Mouse (Mus musculus): ENCODE data around the gene Gm15294.

The Gm15294 gene

DNA sequence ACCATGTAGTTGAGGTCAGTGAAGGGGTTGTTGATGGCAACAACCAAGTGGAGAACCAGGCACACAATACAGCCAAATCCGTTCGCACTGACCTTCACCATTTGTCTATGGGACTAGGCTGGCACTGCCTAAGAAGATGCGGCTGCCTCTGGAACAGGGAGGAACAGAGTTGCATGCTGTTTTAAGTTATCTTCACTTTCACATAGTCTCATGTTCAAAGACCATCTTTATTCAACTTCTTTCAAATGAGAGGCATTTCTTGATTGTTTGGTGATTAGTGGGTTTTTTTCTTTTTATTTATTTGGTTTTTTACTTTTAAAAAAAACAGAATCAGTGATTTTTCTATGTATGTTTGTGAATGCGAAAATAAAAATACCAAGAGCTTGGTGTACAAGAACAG lies at the start of gene Gm15294:
Gm15294 (minus strand) TSS at position 101 of the 400 bp plus-strand sequence.
- DNase-seq (ENCODE audit: low spot score in 2 of 2) = no peak

DNA sequence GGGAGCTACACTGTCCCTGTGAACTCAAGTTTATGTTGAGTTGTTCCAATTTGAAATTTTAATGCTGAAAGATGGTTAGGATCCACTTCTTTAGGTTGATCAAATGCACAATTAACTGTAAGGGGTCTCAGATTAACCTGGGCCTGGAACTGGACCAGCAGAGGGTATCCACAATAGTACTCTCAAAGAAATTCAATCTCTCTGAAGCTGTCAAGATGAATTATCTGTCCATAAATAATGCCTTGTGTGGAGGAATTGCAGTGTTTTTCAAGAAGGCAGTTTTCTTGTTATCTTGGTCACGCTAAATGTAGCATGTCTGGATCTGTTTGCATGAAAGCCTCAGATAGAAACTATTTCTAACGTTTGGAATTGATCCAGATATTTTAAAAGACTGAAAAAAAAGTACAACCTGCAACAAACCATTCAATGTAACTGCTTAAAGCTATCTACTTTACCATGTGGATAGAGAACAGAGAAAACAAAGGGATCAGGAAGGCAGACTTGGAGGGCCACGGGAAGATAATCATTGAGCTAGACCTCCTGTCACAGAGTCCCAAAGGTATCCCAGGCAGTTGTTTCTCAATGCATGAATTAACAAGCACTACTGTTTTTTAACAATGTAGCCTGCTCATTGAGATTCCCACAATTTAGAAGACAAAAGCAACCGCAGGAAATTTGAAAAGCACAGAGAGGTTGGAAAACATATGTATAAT lies 9.5 kb upstream of the Gm15294 start:
- DNase-seq (ENCODE audit: low spot score in 2 of 2) = no peak

DNA sequence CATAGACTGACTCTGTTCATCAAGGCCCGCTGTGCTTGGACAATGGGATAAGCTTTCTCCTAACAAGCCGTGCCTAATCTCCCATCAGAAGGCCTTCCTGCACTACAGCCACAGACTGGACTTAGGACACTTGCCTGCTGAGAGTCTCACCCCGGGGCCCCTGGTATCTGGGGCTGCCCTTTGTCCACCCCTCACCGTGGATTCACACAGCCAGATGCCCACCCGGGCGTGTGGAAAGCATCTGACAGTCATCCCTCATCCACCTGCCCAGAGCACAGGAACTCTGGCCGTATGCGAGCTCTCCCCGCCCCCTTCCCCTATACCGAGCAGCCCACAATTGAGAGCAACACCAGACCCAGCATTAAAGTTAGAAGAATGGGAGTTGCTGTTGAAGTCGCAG lies 1.0 kb downstream of the Gm15294 start:
- DNase-seq (ENCODE audit: low spot score in 2 of 2) = no peak

DNA sequence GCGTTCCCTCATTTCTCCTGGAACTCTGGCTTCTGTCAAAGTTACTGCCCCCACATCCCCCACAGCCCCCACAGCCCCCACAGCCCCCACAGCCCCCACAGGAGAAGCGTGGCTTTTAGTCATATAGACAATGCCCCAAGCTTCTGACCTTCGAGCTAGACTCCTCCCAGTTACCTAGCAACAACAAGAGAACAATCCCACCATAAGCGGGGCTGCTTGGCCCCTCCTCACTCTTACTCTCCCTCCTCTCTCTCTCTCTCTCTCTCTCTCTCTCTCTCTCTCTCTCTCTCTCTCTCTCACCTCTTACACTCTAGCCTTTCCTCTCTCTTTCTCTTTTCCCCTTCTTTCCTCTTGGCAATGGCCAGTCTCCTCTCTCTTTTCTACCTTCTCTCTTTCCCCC lies 1.4 kb downstream of the Gm15294 start:
- DNase-seq (ENCODE audit: low spot score in 2 of 2) = no peak

DNA sequence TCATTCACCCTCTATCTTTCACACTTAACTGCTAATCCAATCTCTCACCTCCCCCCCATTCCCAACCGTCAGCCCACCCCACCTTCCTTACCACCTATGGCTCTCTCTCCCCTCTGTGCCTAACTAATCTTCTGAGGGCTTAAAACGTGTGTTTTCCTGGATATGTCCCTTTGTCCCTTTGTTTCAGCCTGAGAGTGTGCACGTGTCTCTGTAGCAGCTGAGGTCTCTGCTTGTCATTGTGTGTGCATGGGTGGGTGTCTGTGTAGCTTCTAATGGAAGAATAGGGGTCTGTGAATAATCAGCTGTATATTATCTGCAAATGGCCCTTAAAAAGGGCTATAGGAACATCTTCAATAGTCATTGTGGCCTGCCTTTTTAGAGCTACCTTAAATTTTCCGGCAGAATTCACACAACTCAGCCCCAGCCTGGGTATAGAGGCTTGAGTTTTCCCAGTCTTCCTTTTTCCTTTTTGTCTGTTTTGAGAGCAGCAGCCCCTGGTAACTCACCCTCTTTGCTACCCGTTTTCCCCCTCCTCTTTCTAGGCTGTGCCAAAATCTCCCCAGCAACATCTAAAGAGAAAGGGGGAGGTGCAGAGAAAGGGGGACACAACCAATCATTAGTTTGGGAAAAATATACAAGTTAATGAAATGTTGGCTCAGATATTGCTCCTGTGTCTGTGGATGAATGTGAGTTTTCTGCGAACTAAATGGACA lies 19.2 kb downstream of the Gm15294 start:
- DNase-seq (ENCODE audit: low spot score in 2 of 2) = no peak

Data from right cerebral cortex, postnatal 36 days (tissue).